Mouse (Mus musculus) CD8-positive naive resting alpha-beta T cell, adult 2 months (primary cell): ENCODE measurements at regions not wholly inside any gene's neighbourhood (a gene's known extent, or its start where the extent isn't known, plus 50 kb on each side); places are given as distances from the start of the nearest gene placed in this dataset.
"Not testable (repeated sequence)": the region's sequence is repeated elsewhere in the genome, so short reads cannot be mapped to it uniquely, and the experiment has no call there.

Experiments
- DNase-seq, 2 experiments: peaks; one replicate each; pipeline ENCODE4 v3.0.0; 2022; ENCODE audit warnings: low read depth in 2 of 2, low spot score in 2 of 2

DNA sequence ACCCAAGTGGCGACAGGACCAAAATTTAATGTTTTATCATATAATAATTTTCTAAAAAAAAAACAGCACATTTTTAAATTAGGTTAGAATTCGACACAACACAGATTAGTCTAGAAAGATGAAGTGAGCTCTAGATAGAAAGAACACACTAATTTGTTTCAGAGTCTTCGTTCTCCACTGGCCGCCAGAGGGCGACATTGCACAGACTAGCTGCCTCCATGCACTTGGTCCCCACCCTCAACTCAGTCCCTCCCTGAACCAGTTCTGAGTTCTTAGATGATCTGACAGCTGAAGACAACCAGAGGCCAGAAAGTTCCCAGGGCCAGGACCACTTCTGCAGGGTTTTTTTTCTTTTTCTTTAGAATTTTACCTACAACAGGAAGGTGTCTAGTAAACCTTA, 766.3 kb downstream of the Dad1 start:
- DNase-seq: not testable (repeated sequence)

DNA sequence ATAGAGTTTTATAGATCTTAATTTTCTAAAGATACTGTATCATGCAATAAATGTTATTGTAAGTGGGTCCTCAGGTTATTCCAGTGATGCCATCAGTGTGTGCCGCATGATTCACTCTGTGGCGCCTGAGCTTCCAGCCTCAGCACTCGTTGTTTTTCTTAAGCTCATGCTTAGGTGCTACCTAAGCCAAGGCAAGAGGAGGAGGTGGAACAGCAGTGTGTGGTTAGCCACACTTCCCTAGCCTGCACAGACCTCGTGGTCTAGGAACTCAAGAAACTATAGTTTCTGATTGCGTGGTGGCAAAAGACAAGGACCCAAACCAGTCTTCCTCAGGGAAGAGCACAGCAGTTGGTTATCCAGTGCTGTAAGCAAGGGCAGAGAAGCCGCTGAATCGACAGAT, 779.7 kb downstream of the Dad1 start:
- DNase-seq: not testable (repeated sequence)

DNA sequence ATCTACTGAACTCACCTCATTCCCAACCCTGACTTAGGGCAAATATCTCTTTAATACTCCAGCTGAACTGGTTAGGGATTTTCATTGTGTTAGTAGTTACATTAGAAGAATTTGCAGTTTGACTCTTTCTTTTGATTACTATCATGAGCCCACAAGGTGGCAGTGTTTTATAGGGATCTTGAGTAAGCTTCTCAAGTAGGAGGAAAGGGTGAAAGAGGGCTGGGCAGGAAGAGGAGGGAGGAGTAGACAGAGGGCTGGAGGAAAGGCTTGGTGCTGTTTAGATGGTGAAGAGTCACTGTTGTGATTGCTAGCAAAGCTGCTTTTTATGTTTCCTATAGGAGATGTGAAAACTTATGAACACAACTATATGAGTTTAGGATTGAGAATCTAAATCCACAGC, 793.1 kb downstream of the Dad1 start:
- DNase-seq: not testable (repeated sequence)

DNA sequence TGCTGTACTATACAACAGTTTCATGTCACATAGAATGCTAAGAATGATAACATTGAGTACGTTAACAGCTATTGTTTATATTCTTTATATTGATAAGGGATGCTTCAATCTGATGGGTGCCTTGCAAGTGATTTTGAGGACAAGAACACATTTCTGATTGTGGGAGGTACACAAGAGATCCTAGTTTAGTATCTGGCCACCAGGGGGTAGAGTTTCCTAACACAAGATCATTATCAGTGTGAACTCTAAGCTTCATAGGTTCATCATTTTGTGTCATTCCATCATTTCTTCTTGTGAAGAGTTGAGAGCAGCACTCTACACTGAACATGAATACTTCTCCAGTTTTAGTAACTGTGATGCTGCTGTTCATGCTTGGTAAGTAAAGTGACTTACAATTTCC, 799.9 kb downstream of the Dad1 start:
- peak in 1 of 2 experiments; percentile 5 for DNase-seq

DNA sequence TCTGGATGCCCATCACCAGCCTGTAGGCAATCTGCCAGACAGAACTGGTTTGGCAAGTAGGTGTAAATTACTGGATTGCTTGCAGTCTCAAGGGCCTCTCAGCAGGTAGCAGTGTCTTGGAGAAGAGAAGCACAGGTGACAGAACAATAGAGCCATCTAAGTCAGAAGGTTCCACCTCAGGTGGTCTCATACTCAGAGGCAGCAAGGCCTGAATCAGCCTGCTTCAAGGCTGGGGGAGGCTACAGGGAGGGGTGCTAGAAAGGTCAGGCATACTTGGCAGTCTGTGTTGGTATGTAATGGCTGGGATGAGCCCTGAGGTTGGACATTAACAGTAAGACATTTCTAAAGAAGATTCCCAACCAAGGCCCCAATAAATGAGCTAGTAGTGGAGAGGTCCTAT, 814.3 kb downstream of the Dad1 start:
- DNase-seq: not testable (repeated sequence)

DNA sequence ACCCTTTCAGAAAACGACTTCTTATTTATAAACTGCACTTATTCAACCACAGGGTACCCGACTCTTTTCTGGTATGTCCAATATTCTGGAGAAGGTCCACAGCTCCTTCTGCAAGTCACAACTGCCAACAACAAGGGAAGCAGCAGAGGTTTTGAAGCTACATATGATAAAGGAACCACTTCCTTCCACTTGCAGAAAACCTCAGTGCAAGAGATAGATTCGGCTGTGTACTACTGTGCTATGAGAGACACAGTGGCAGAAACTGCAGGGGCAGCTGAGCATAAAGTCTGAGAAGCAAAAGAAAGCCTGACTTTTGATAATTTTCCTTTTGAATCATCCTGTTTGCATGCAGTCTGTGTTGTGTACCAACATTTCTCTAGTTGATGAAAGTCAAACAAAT, 823.8 kb downstream of the Dad1 start:
- DNase-seq: not testable (repeated sequence)

DNA sequence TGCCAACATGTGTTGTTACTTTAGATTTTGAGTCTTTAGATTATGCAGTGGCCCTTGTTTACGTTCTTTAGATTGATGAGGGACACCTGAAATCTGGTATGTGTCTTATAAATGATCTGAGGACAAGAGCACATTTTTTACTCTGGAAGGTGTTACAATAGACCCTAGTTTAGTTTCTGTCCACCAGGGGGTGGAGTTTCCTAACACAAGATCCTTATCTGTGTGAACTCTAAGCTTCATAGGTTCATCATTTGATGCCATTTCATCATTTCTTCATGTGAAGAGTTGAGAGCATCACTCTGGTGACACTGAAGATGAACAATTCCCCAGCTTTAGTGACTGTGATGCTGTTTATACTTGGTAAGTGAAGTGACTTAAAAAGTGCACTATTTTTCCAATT, 825.5 kb downstream of the Dad1 start:
- DNase-seq: not testable (repeated sequence)

DNA sequence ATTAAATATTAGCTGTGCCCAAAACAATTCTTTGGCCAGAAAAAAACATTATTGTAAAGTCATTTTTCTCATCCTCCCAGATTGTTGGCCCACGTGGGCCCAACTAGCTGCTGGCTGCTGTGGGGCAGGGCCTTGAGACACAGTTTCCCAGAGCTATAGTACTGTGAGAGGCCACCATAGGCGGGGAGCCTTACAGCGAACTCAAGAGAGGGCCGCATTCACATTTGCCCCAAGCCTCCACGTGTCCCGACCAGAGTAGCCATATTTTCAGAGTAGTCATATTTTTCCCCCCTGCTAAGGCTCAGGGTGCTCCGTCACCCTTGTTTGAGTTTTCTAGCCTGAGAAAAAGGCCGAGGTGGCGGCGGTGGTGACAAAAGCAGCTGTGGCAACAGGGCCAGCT, 826.3 kb downstream of the Dad1 start:
- DNase-seq: not testable (repeated sequence)

DNA sequence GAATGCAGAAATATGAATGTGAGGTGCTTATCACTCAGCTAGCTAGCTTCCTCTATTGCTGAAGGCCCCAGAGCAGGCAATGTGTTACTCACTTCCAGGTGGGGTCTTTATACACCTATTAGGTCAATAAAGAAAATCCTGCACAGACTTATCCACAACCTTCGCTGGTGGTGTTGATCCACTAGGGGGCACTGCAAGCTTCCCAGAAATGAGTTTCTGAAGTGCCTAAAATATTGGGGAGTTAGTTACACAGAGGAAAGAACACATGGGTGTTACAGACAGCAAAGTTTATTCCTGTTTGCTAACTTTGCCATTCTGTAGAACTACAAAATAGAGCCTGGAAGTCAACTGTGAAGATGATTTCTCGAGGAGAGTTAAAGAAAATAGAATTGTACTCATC, 836.9 kb downstream of the Dad1 start:
- DNase-seq: peak; percentile 2 to 35

DNA sequence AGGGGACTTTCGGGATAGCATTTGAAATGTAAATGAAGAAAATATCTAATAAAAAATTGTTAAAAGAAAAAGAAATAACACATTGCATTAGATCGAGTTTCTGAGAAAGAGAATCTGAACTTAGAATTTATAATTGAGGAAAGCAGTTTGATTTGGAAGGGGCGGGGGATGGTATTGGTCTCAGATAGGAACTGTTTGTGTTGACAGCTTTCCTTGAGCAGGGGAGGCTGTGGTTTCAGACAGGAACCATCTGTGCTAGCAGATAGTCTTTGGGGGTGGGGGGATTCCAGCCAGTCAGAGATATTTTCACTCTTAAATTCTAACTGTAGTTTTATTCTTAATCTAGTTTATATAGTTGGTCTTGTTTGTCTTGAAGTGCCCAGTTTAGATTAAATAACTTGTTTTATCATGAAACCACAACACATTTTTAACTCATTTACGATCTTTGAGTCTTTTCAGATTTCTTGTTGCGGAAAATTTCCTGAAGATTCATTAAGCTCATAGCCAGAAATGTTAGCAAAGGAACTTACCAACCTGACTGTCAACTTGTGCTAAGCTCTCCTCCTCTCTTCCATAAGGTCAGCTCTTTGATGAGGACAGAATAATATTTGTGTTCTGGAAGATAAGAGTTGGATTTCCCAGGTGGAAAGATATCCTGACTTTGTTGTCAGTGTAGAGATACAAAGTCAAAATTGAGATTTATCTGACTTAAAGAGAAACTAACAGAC, 846.2 kb downstream of the Dad1 start:
- DNase-seq: not testable (repeated sequence)

DNA sequence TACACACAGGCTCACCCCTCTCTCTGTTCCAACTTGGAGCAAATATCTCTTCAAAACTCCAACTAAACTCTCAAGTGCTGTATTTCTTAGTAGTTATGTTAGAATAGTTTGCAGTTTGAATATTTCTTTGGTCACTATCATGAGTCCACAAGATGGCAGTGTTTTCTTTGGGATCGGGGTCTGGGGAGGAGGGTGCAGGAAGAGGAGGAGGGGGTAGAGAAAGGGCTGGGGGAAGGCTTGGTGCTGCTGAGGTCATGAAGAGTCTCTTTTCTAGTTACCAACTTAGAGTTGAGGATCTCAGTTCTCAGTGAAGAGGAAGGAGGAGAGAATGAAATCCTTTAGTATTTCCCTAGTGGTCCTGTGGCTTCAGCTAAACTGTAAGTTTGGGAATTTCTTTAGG, 863.6 kb downstream of the Dad1 start:
- not testable (repeated sequence) for DNase-seq

DNA sequence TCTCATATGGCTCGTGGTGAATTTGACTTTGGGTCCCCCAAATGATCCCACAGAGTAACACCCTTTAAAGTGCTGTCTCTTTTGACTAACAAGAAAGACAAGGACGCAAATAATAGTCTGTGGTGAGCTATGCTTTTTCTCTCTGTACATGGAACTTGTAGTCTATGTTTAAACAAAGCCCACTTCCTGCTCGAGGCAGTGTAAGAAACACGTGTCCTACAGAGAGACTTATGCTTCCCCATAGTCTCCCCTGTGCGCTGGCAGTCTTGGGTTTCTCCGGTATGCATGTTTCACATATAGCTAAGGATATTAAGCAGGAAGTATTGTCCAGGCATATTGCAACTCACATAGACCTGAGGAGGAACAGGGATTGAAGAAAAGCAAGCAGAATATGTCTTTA, 879.0 kb upstream of the Olfr1507 start:
- not testable (repeated sequence) for DNase-seq

DNA sequence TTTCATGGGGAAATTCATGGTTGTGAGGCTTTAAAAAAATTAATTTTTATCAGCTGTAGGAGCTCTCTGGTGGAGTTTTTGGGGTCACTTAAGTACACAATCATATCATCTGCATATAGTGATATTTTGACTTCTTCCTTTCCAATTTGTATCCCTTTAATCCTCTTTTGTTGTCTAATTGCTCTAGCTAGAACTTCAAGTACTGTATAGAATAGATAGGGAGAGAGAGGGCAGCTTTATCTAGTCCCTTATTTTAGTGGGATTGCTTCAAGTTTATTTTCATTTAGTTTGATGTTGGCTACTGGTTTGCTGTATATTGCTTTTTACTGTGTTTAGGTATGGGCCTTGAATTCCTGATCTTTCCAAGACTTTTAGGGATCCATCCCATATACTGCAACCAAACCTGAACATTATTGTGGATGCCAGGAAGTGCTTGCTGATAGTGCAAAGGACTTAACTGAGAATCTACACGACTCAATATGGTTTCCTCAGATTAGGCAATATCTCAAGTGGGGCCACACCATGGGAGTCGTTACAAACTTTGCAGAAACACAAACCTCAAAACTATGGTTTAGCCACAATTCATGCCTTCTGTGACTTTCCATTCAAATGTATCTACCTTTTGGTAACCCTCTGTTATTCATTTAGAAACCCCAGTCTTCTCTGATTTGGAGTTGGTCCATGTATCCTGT, 878.4 kb upstream of the Olfr1507 start:
- not testable (repeated sequence) for DNase-seq

DNA sequence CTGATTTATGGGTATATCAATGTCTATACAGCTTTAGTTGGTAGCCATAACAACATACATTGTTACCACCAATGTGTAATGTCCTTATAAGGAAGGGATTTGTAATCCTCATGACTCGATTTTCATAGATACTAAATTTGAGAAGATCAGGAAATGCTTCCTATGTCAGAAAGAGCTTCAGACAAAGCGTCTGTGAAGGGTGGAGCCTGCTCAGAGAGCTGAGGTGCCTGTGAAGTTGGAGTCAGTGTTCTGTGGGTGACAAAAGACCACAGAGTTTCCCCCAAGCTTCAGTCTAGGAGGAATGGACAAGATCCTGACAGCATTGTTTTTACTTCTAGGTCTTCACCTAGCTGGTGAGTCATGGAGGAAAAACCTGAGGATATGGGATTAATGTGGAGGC, 874.2 kb upstream of the Olfr1507 start:
- no peak for DNase-seq

DNA sequence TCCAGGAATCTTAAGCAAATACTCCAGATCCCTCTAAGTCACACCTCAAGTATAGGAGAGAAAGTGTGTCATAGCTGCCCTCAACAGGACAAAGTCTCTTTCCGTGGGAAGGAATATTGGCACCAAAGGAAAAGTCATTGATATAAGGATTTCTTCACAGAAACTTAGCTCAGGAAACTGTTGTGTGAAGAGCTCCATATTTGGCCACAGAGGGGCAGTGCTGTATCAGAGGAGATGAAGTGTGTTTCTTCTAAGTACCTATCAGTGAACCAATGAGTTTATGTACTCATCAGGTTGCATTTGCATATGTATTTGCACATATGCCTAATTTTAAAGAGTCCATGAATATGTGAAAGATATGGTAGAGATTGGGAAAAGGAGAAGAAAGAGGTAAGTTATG, 871.9 kb upstream of the Olfr1507 start:
- not testable (repeated sequence) for DNase-seq

DNA sequence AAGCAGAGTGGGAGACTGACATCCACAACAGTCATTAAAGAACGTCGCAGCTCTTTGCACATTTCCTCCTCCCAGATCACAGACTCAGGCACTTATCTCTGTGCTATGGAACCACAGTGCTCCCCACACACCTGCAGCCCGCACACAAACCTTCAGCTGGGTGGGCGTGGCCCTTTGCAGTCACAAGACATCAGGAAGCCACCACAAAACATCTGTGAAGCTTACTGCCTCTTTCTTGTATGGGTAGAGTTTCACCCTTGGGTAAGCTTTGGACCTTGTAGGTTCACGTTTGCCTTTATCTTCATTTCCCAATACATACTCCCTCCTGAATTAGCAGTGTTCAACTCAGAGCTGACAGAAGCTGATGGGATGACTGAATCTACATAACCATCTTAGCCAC, 868.4 kb upstream of the Olfr1507 start:
- peak; percentile 5 to 38 for DNase-seq

DNA sequence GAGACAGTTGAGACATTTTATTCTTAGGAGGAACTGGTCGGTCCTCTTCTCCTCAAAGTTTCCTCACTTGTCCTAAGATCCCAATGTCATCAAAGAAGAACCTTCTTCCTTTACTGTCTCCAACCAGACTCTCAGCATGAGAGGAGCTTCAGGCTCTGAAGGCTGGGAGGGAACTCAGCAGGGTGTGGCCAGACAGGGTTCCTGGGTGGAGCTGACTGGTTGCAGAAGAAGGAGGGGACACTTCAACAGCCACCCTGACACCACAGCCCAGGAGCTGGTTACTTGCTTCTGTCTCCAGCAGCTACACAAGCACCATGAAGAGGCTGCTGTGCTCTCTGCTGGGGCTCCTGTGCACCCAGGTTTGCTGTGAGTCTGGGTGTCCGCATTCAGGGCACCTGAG, 866.5 kb upstream of the Olfr1507 start:
- DNase-seq: not testable (repeated sequence)

DNA sequence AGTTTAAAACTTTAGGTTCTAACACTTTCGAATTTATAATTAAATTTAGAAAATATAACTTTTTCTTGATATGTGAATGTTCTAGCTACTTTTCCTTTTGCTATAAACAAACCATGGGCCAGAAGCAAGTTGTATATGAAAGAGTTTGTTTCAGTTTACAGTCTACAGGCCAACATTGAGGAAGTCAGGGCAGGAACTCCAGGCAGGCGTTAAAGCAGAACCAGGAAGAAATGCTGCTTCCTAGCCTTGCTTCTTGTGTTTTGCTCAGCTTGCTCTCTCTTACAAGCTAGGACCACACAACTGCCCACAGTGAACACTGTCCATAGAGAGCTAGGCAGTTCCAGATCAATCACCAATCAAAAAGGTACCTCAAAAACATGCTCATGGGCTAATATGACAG, 861.9 kb upstream of the Olfr1507 start:
- not testable (repeated sequence) for DNase-seq

DNA sequence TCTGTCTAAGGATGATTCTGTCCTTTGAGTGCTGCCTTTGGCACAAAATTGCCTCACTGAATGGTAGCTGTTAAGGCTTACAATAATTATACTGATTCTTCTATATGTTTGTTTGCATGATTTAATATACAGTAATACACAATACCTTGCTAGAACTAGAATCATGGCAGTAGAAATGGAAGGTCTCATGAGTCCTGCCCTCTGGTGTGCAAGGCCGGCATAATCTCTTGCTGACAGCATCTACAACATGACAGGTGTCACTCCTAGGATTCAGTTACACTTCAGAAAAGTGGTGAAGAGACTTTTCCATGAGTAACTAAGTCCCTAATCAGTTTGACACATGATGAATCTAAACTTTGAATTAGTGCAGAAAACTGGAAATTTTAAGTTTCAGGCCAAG, 861.2 kb upstream of the Olfr1507 start:
- not testable (repeated sequence) for DNase-seq

DNA sequence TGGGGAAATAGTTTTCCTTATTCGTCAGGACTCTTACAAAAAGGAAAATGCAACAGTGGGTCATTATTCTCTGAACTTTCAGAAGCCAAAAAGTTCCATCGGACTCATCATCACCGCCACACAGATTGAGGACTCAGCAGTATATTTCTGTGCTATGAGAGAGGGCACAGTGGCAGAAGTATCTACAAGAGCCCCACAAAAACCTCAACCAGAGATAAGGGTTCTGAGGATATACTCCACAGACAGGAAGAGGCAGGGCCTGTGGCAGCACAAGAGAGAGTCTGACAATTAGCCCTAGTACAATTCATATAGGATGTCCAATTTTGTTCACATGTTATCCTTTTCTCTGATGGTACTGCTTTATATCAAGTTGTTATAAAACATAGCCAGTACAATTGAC, 855.9 kb upstream of the Olfr1507 start:
- DNase-seq: not testable (repeated sequence)

DNA sequence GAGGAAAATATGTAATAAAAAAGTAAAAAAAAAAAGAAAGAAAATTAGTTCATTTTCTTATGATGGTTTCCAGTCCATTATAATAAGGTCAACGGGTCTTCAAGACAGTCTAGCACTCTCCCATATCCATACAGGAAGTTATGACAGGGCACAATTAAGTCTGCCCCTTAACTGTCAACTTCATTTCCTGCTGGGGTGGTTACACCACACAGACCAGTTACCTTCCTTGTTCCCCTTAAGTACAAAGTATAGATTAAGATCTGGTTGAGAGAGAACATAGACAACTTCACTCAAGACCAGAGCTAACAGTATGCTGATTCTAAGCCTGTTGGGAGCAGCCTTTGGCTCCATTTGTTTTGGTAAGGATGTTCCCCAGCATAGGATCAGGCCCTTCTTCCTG, 855.2 kb upstream of the Olfr1507 start:
- DNase-seq: not testable (repeated sequence)

DNA sequence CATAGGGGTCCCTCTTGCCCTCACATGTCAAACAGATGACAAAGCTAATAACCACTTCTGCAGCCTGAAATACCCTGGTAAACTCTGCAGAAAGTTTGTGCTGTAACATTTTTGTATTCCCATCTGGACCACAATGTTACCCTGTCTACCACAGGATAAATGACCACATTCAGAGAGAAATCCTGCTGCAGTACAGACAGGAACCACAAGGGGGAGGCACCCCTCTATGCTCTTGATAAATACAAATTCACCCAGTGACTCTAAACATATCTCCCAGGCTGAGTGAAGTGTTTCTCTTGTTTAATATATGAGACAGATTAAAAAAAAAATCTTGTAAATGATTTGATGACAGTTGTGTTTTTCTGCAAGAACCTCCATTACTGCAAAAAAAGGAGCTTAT, 853.6 kb upstream of the Olfr1507 start:
- peak in 1 of 2 experiments; percentile 40 for DNase-seq

DNA sequence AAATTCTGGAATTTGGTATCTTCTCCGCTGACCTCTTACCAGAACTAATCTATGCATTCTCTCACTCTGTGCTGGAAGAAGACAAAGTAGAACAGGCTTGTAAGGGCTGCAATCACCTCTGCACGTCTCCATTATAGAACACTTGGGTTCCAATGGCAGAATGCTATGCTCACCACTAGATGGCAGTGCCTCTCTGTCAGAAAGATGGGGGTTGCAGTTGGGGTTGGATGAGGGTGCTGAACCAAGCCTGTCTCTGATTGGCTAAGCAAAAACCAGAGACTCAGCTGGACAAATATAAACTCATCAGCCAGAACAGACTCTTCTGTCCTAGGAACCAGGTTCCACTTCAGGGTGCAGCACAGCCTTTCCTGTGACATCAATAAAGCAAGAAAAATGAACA, 850.0 kb upstream of the Olfr1507 start:
- peak; percentile 12 to 31 for DNase-seq
